Mouse (Mus musculus) forebrain, embryonic 16.5 days (tissue): ENCODE data around the gene Tnks2. TPM values are rescaled to one million over a fixed set of nuclear protein-coding genes. Genes with fewer than 3 reads are reported as not detected.

Source experiments
- ATAC-seq: fragments of 200-750 bp; cut with Nextera tagmentation; 2 replicates; pipeline ENCODE4 v1.8.0; 2017; ENCODE audit warnings: mild to moderate bottlenecking, moderate library complexity
- H3K27ac ChIP-seq: fragments of 300-500 bp; sonication (generic); 2 replicates; pipeline ENCODE4 v1.5.1; 2014; ENCODE audit warnings: low read length, control low read depth
- H3K27me3 ChIP-seq: fragments of 300-500 bp; sonication (generic); replicated peaks from 2 replicates; pipeline ENCODE4 v1.6.1; 2014; ENCODE audit warnings: low read length; ENCODE audit not compliant: control insufficient read depth, insufficient read depth
- H3K36me3 ChIP-seq: fragments of 300-500 bp; sonication (generic); 2 replicates; pipeline ENCODE4 v1.6.1; 2014; ENCODE audit not compliant: control insufficient read depth, insufficient read depth
- H3K4me1 ChIP-seq: fragments of 300-500 bp; sonication (generic); replicated peaks from 2 replicates; pipeline ENCODE4 v1.6.1; 2014; ENCODE audit warnings: low read length; ENCODE audit not compliant: control insufficient read depth, insufficient read depth
- H3K4me2 ChIP-seq: fragments of 300-500 bp; sonication (generic); 2 replicates; pipeline ENCODE4 v1.6.1; 2014; ENCODE audit warnings: mild to moderate bottlenecking, low read length, control low read depth
- H3K4me3 ChIP-seq: fragments of 300-500 bp; sonication (generic); replicated peaks from 2 replicates; pipeline ENCODE4 v1.5.1; 2014; ENCODE audit warnings: mild to moderate bottlenecking, low read length, control low read depth
- H3K9ac ChIP-seq: fragments of 300-500 bp; sonication (generic); replicated peaks from 2 replicates; pipeline ENCODE4 v1.6.1; 2014; ENCODE audit warnings: low read depth, low read length, control low read depth
- H3K9me3 ChIP-seq: fragments of 300-500 bp; sonication (generic); 2 replicates; pipeline ENCODE4 v1.6.1; 2016; ENCODE audit warnings: low read length; ENCODE audit not compliant: control insufficient read depth
- WGBS: fragments of 180-500 bp; shearing (Covaris S2); extraction: QIAGEN DNeasy Blood & Tissue Kit; methylation state at CpG from one replicate; pipeline ENCODE4 v1.1.7; 2014; 5-methylcytosine and 5-hydroxymethylcytosine counted together
- polyA plus RNA-seq: library from polyadenylated mRNA; unstranded; fragments of >200 nt; fragmentation: Nextera tagmentation; extraction: Ambion mirVana; gene quantifications from 2 replicates; pipeline ENCODE4 v1.2.1, GENCODE M21; 2015

Gene Tnks2
- polyA plus RNA-seq, 1 experiment from 2014 or later: 45.8 TPM

- peak within 1 kb of the TSS; percentile 94 for H3K4me2 ChIP-seq
- H3K4me1 ChIP-seq: peaks cover 14% of the 10 kb centered on the region
- ATAC-seq: peak; percentile 23; the same call in 1 of the 2 replicates
- WGBS: 4% methylated on average over 12 of the region's 12 CpGs
- H3K4me3 ChIP-seq: peak within 1 kb of the TSS; percentile 97
- peak within 1 kb of the TSS; percentile 97 for H3K9ac ChIP-seq
- H3K9me3 ChIP-seq: no peaks in the 10 kb centered on the region
- peak within 1 kb of the TSS; percentile 95 for H3K27ac ChIP-seq
- H3K36me3 ChIP-seq: no peaks in the 10 kb centered on the region
- no peaks in the 10 kb centered on the region for H3K27me3 ChIP-seq
Observed at GRCm38 (mm10) chr19:36919466-36919865, 85.4 kb downstream of the Tnks2 start, which contains the start of gene Fgfbp3. TSS of gene Fgfbp3 (minus strand) at chr19:36919615.

GRCm38 (mm10) chr19:36922015-36922414, 88.0 kb downstream of the Tnks2 start:
- WGBS: 23% methylated on average over 2 of the region's 2 CpGs
- Histone ChIP-seq H3K36me3 (no peaks in the 10 kb centered on the region), H3K9me3 (no peaks in the 10 kb centered on the region), H3K9ac (no peak overlapping the region), H3K4me1 (peaks cover 20% of the 10 kb centered on the region), H3K27me3 (no peaks in the 10 kb centered on the region), H3K4me2 (no peak overlapping the region), H3K27ac (no peak overlapping the region), H3K4me3 (no peak overlapping the region)
- ATAC-seq: no peak

DNA sequence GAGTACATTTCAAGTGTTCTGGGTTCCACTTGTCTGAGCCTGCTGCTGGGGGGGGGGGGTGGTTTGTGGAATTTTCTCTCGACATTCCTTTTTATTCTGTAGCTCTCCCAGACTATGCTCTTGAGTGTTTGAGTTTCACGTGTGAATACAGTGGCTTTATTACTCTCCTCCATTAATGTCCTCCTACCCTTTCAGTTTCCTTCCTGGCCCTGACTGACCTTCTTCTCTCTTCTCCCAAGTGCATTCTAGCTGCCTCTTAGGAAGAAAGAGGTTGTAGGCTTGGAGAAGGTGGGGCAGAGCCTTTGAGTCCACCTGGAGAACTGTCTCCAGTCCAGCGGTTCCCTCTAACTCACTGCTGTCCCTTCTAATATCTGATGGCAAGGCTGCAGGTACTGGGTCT, 88.9 kb downstream of the Tnks2 start:
- Histone ChIP-seq H3K9ac (no peak overlapping the region), H3K4me1 (peaks cover 23% of the 10 kb centered on the region), H3K36me3 (no peaks in the 10 kb centered on the region), H3K27ac (no peak overlapping the region), H3K4me3 (no peak overlapping the region), H3K27me3 (no peaks in the 10 kb centered on the region), H3K4me2 (no peak overlapping the region), H3K9me3 (no peaks in the 10 kb centered on the region)
- WGBS: 59% methylated on average over 3 of the region's 3 CpGs
- ATAC-seq: no peak

DNA sequence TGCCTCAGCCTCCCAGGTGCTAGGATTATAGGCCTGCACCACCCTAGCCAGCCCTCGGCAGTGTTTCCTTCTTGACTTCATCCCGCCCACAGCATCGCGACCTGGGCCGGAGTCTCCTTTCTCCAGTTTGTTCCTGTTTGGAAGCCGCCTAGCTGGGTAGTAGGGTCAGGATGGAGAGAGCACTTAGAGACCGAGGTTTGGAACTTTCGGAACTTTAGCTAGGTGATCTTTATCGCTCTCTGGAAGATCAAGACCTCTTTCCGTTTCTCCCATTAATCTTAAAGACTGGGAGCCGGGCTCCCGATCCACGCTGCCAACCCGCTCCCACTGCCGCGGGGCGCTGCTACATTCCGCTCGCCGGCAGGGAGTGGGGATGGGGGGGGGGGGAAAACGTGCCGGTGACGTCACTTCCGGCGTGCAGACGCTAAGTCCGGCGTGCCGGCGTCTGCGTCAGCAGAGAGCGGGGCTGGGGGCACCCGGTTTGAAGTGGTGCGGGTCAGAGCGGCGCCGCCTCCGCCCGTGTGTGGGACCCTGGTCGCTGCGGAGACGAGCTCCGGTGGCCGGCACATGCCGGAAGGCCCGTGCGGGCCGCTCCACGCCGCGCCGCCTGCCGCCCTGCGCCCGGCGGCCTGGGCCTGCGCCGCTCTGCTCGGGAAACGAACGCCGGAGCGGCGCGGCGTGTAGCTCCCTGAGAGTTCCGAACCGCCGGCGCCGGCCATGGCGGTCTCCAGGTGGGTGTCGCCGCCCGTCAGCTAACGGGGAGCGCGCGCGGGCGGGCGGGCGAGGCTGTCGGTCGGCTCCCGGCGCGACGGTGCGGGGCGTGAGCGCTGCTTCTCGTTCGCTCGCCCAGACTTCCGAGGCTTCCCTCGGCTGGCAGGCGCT, 91.9 kb downstream of the Tnks2 start, which contains the start of gene Btaf1:
Gene Btaf1, plus strand, starts transcription at position 409 of the 882 bp plus-strand sequence.
- ATAC-seq: peak; percentile 97
- WGBS: under 1% methylated on average over 83 of the region's 98 CpGs
- H3K4me2 ChIP-seq: peak within 1 kb of the TSS; percentile 84

GRCm38 (mm10) chr19:36926553-36927236, 92.7 kb downstream of the Tnks2 start:
- peak overlapping the region; percentile 92 for H3K9ac ChIP-seq

More for the DNA sequence above, 91.9 kb downstream of the Tnks2 start, which contains the start of gene Btaf1:
- Histone ChIP-seq H3K27me3 (no peaks in the 10 kb centered on the region), H3K36me3 (no peaks in the 10 kb centered on the region), H3K4me3 (peak within 1 kb of the TSS; percentile 96), H3K4me1 (peaks cover 17% of the 10 kb centered on the region), H3K9ac (peak within 1 kb of the TSS; percentile 92), H3K9me3 (no peaks in the 10 kb centered on the region), H3K27ac (peak within 1 kb of the TSS; percentile 95)

GRCm38 (mm10) chr19:36927800-36928361, 93.8 kb downstream of the Tnks2 start:
- no peak for ATAC-seq
- Histone ChIP-seq H3K4me2 (no peak overlapping the region), H3K27me3 (no peaks in the 10 kb centered on the region), H3K4me3 (no peak overlapping the region), H3K27ac (no peak overlapping the region), H3K9ac (no peak overlapping the region), H3K9me3 (no peaks in the 10 kb centered on the region), H3K36me3 (no peaks in the 10 kb centered on the region), H3K4me1 (peaks cover 17% of the 10 kb centered on the region)
- WGBS: 79% methylated on average over 6 of the region's 6 CpGs

More at GRCm38 (mm10) chr19:36926553-36927236, 92.7 kb downstream of the Tnks2 start:
- peak overlapping the region; percentile 83 for H3K4me2 ChIP-seq
- H3K27ac ChIP-seq: peak overlapping the region; percentile 95
- under 1% methylated on average over 26 of the region's 26 CpGs for WGBS
- H3K9me3 ChIP-seq: no peaks in the 10 kb centered on the region
- H3K4me3 ChIP-seq: peak overlapping the region; percentile 96
- H3K27me3 ChIP-seq: no peaks in the 10 kb centered on the region
- no peaks in the 10 kb centered on the region for H3K36me3 ChIP-seq
- peaks cover 17% of the 10 kb centered on the region for H3K4me1 ChIP-seq
- ATAC-seq: no peak

DNA sequence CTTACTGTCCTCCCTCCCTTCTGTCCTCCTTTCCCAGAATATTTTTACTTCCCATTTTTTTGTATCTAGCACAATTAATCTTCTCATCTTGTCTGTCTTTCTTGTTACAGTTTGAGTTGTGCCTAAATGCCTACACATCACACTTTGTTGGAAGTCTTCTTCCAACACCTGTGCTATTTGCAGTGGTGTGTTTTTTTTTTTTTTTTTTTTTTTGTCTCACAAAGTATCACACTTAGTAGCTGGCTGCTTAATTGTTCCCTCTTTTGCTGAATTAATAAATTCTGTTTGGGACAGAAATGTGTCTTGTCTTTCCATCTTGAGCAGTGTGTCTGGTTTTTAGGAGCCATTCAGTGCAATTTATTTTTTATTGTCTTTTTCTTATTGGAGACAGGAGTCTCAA, 95.8 kb downstream of the Tnks2 start:
- Histone ChIP-seq H3K4me1 (peaks cover 17% of the 10 kb centered on the region), H3K9me3 (no peaks in the 10 kb centered on the region), H3K4me2 (no peak overlapping the region), H3K9ac (no peak overlapping the region), H3K27me3 (no peaks in the 10 kb centered on the region), H3K4me3 (no peak overlapping the region), H3K27ac (no peak overlapping the region), H3K36me3 (no peaks in the 10 kb centered on the region)
- no peak for ATAC-seq

- ATAC-seq: no peak
- Histone ChIP-seq H3K9me3 (no peaks in the 10 kb centered on the region), H3K4me3 (no peak overlapping the region), H3K27me3 (no peaks in the 10 kb centered on the region), H3K4me2 (no peak overlapping the region), H3K36me3 (no peaks in the 10 kb centered on the region), H3K27ac (no peak overlapping the region), H3K9ac (no peak overlapping the region), H3K4me1 (peaks cover 5% of the 10 kb centered on the region)
Observed at GRCm38 (mm10) chr19:36932097-36932496, 98.1 kb downstream of the Tnks2 start.

GRCm38 (mm10) chr19:36932613-36933012, 98.6 kb downstream of the Tnks2 start:
- no peaks in the 10 kb centered on the region for H3K27me3 ChIP-seq
- WGBS: 93% methylated on average over 2 of the region's 2 CpGs
- H3K4me2 ChIP-seq: no peak overlapping the region
- no peak for ATAC-seq
- no peak overlapping the region for H3K4me3 ChIP-seq
- no peak overlapping the region for H3K27ac ChIP-seq
- no peak overlapping the region for H3K9ac ChIP-seq
- no peaks in the 10 kb centered on the region for H3K36me3 ChIP-seq
- no peaks in the 10 kb centered on the region for H3K9me3 ChIP-seq
- no peaks in the 10 kb centered on the region for H3K4me1 ChIP-seq
